Mouse (Mus musculus): ENCODE data around the gene Slc15a4. TPM values are rescaled to one million over a fixed set of nuclear protein-coding genes. Genes with fewer than 3 reads are reported as not detected.

The Slc15a4 gene
- polyA plus RNA-seq (2012; rRNA removed) (5.7 and 5.8 TPM in 2 replicates), polyA plus RNA-seq (2014; fragmentation: Nextera tagmentation; extraction: Ambion mirVana) (5.6 and 7.1 TPM in 2 replicates)

DNA sequence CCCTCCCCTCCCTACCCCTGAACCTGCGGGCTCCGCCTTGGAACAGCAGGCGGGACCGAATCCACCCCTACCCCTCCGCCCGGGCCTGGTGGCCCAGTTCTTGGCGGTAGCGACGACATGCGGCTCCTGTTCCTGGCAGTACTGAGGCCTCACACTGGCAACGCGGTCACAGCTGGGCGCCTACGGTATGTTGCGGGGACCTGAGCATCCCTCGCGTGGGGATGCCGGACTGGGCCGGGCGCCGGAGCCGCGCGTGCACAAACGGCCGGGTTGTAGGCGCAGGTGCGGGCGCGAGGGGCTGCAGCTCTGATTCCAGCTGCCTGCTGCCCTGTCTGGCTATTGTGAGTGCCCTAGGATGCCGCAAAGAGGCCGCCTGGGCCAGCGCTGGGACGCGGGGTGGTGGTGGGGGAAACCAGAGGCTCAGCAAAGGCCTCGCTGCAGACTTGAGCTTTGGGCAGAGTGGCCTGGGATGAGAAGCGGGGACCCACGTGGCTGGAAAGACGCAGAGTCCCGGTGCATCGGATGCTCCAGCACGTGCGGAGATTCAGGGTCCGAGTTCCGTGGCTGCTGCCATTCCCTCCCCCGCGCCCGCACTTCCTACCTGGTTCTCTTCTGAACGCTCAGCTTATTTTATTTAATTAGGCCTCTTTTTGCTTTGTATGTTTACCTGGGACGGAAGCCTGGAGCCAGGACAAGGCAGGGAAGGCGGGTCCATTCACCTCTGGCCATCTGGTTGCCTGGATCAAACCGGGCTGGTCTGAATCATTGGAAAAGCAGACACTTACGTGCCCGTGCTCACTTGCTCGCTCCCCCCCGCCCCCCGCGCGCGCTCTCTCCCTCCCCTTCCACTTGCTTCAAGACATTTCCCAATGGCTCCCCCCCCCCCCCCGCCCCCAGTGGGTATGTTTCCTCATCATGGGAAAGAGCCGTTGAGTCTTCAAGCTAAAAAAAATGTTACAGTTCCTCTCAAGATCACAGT lies at the start of gene Slc15a4, which contains the start of gene Glt1d1:
Slc15a4 (minus strand) TSS at position 731 of the 979 bp plus-strand sequence.
Glt1d1 (plus strand) TSS at position 96 of the 979 bp plus-strand sequence.
- Histone ChIP-seq H3K4me3 (ENCODE audit: insufficient read depth in 1 of 2, low read depth in 2 of 2, low read length in 2 of 2) (peak within 1 kb of the TSS in 1 of 2 experiments; percentile 28; a peak in 2 of 4 replicates), H3K36me3 (replicated peaks; ENCODE audit: control insufficient read depth, insufficient read depth, low read depth) (no peaks in the 10 kb centered on the region), H3K27me3 (ENCODE audit: control insufficient read depth, insufficient read depth, low read length) (peaks cover 21% of the 10 kb centered on the region), H3K4me2 (ENCODE audit: low read depth) (peak within 1 kb of the TSS; percentile 49), H3K4me1 (replicated peaks; ENCODE audit: control insufficient read depth in 2 of 2, insufficient read depth in 2 of 2, low read length in 1 of 2) (peaks cover 0 to under 1% of the 10 kb centered on the region in 2 experiments; a peak in 1 of 4 replicates), H3K27ac (no peak within 1 kb of the TSS), H3K9ac (replicated peaks) (no peak within 1 kb of the TSS), H3K9me3 (ENCODE audit: control insufficient read depth, low read length) (no peaks in the 10 kb centered on the region)
- TF ChIP-seq CTCF (IDR thresholded peaks at IDR 0.05; ENCODE audit: low read depth), result no peak
- TF ChIP-seq EP300 (IDR thresholded peaks at IDR 0.05; ENCODE audit: low read depth), result no peak
- DNase-seq (ENCODE audit: low read depth in 3 of 3, low spot score in 3 of 3), result no peak
- WGBS (ENCODE audit: insufficient replicate concordance), result 2% methylated on average over 60 of the region's 62 CpGs
- ATAC-seq (ENCODE audit: insufficient read depth), result no peak

DNA sequence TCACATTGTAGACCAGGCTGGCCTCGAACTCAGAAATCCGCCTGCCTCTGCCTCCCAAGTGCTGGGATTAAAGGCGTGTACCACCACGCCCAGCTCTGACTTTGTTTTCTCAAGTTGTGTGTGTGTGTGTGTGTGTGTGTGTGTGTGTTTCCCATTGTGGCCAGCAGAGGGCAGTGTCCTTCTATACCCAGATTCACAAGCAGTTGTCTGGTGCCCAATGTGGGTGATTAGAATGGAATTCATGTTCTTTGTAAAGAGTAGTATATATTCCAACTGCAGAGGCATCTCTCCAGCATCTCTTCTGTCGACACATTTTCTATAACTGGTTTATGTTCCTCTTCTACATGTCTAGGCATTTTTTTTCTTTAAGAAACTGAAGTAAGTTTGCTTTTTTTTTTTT lies 45.8 kb upstream of the Slc15a4 start:
- WGBS (ENCODE audit: insufficient replicate concordance), result 67% methylated on average over 5 of the region's 5 CpGs
- Histone ChIP-seq H3K9me3 (ENCODE audit: control insufficient read depth, low read length) (no peaks in the 10 kb centered on the region), H3K4me2 (ENCODE audit: low read depth) (no peak overlapping the region), H3K4me3 (ENCODE audit: insufficient read depth in 1 of 2, low read depth in 2 of 2, low read length in 2 of 2) (no peak overlapping the region), H3K36me3 (replicated peaks; ENCODE audit: control insufficient read depth, insufficient read depth, low read depth) (no peaks in the 10 kb centered on the region), H3K4me1 (replicated peaks; ENCODE audit: control insufficient read depth in 2 of 2, insufficient read depth in 2 of 2, low read length in 1 of 2) (no peaks in the 10 kb centered on the region), H3K9ac (replicated peaks) (no peak overlapping the region), H3K27ac (no peak overlapping the region), H3K27me3 (ENCODE audit: control insufficient read depth, insufficient read depth, low read length) (no peaks in the 10 kb centered on the region)
- DNase-seq (ENCODE audit: low read depth in 3 of 3, low spot score in 3 of 3) (no peak), ATAC-seq (ENCODE audit: insufficient read depth) (no peak)
- TF ChIP-seq CTCF (IDR thresholded peaks at IDR 0.05; ENCODE audit: low read depth) (peak; percentile 32), EP300 (IDR thresholded peaks at IDR 0.05; ENCODE audit: low read depth) (no peak)

DNA sequence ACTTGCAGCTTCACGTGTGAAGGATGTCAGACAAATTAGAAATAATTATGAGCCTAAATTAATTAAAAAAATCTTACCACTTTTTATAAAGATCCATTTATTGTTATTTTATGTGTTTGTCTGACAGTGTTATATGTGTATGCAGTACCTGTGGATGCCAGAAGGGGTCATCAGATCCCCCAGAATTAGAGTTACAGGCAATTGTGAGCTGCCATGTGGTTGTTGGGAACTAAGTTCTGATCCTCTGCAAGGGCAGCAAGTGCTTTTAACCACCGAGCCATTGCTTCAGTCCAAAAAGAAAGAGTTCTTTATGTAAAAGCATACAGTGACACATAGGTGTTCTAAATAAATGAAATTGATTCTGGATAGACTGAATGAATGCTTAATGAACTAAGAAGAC lies 44.9 kb upstream of the Slc15a4 start:
- no peak overlapping the region for H3K4me3 ChIP-seq (ENCODE audit: insufficient read depth in 1 of 2, low read depth in 2 of 2, low read length in 2 of 2)
- H3K9ac ChIP-seq (replicated peaks), result no peak overlapping the region
- DNase-seq (ENCODE audit: low read depth in 3 of 3, low spot score in 3 of 3), result no peak
- H3K27me3 ChIP-seq (ENCODE audit: control insufficient read depth, insufficient read depth, low read length), result no peaks in the 10 kb centered on the region
- H3K36me3 ChIP-seq (replicated peaks; ENCODE audit: control insufficient read depth, insufficient read depth, low read depth), result no peaks in the 10 kb centered on the region
- WGBS (ENCODE audit: insufficient replicate concordance), result 64% methylated on average over 2 of the region's 2 CpGs
- TF ChIP-seq CTCF (IDR thresholded peaks at IDR 0.05; ENCODE audit: low read depth) (no peak), EP300 (IDR thresholded peaks at IDR 0.05; ENCODE audit: low read depth) (no peak)
- H3K9me3 ChIP-seq (ENCODE audit: control insufficient read depth, low read length), result no peaks in the 10 kb centered on the region
- no peak overlapping the region for H3K27ac ChIP-seq
- no peak for ATAC-seq (ENCODE audit: insufficient read depth)
- no peak overlapping the region for H3K4me2 ChIP-seq (ENCODE audit: low read depth)
- no peaks in the 10 kb centered on the region for H3K4me1 ChIP-seq (replicated peaks; ENCODE audit: control insufficient read depth in 2 of 2, insufficient read depth in 2 of 2, low read length in 1 of 2)

DNA sequence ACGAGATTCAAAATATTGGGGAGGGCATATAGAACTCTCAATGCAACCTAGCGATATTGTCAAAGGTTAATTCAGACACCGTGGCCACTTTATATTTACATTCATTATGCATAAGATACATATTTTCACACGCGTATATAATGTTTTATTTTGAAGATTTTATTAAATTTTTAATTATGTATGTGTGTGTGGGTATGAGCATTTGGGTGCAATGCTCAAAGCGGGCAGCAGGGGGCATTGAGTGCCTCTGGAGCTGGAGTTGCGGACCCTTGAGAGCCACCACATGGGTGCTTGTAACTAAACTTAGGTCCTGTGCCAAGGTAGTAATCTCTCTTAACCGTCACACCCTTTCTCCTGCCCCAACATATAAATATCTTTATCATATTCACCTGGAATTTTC lies 41.2 kb upstream of the Slc15a4 start:
- TF ChIP-seq EP300 (IDR thresholded peaks at IDR 0.05; ENCODE audit: low read depth) (no peak), CTCF (IDR thresholded peaks at IDR 0.05; ENCODE audit: low read depth) (0 out of 2 replicates have a peak, but pooled peaks have one; percentile 8)
- H3K4me3 ChIP-seq (ENCODE audit: insufficient read depth in 1 of 2, low read depth in 2 of 2, low read length in 2 of 2), result no peak overlapping the region
- WGBS (ENCODE audit: insufficient replicate concordance), result 67% methylated on average over 8 of the region's 8 CpGs
- no peak overlapping the region for H3K27ac ChIP-seq
- ATAC-seq (ENCODE audit: insufficient read depth) (no peak), DNase-seq (ENCODE audit: low read depth in 3 of 3, low spot score in 3 of 3) (no peak)
- H3K9me3 ChIP-seq (ENCODE audit: control insufficient read depth, low read length), result no peaks in the 10 kb centered on the region
- H3K9ac ChIP-seq (replicated peaks), result no peak overlapping the region
- H3K36me3 ChIP-seq (replicated peaks; ENCODE audit: control insufficient read depth, insufficient read depth, low read depth), result no peaks in the 10 kb centered on the region
- no peaks in the 10 kb centered on the region for H3K4me1 ChIP-seq (replicated peaks; ENCODE audit: control insufficient read depth in 2 of 2, insufficient read depth in 2 of 2, low read length in 1 of 2)
- H3K4me2 ChIP-seq (ENCODE audit: low read depth), result no peak overlapping the region
- no peaks in the 10 kb centered on the region for H3K27me3 ChIP-seq (ENCODE audit: control insufficient read depth, insufficient read depth, low read length)

DNA sequence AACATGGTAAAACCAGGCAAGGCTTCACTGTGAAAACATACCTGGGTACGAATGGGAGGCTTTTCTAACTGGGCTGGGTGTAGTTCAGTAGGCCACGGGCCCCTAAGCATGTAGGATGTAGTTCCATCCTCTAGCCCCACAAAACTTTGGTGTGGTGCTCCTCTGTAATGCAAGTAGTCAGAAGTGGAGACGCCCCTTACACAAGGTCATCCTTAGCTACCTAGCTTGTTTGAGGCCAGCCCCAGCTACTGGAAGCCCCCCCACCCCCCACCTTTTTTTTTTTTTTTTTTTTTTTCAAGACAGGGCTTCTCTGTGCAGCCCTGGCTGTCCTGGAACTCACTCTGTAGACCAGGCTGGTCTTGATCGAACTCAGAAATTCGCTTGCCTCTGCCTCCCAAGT lies 28.3 kb upstream of the Slc15a4 start:
- Histone ChIP-seq H3K4me3 (ENCODE audit: insufficient read depth in 1 of 2, low read depth in 2 of 2, low read length in 2 of 2) (no peak overlapping the region), H3K27ac (no peak overlapping the region), H3K9me3 (ENCODE audit: control insufficient read depth, low read length) (no peaks in the 10 kb centered on the region; the same call in 1 of the 2 replicates), H3K36me3 (replicated peaks; ENCODE audit: control insufficient read depth, insufficient read depth, low read depth) (no peaks in the 10 kb centered on the region), H3K4me1 (replicated peaks; ENCODE audit: control insufficient read depth in 2 of 2, insufficient read depth in 2 of 2, low read length in 1 of 2) (no peaks in the 10 kb centered on the region), H3K9ac (replicated peaks) (no peak overlapping the region), H3K27me3 (ENCODE audit: control insufficient read depth, insufficient read depth, low read length) (no peaks in the 10 kb centered on the region), H3K4me2 (ENCODE audit: low read depth) (no peak overlapping the region)
- no peak for DNase-seq (ENCODE audit: low read depth in 3 of 3, low spot score in 3 of 3)
- no peak for ATAC-seq (ENCODE audit: insufficient read depth)
- 59% methylated on average over 5 of the region's 5 CpGs for WGBS (ENCODE audit: insufficient replicate concordance)
- no peak for TF ChIP-seq CTCF (IDR thresholded peaks at IDR 0.05; ENCODE audit: low read depth)
- no peak for TF ChIP-seq EP300 (IDR thresholded peaks at IDR 0.05; ENCODE audit: low read depth)
